Mouse (Mus musculus) hematopoietic stem cell, adult 5-6 weeks (primary cell): ENCODE results near the gene Utp3. TPM values are rescaled to one million over a fixed set of nuclear protein-coding genes. Genes with fewer than 3 reads are reported as not detected.

Experiments
- ATAC-seq, 2 experiments: fragments of 125-278 bp in 1 of 2; replicated peaks in 1 of 2; 2 replicates each; pipeline ENCODE4 v1.8.0; 2016 to 2017; ENCODE audit warnings: inconsistent platforms in 2 of 2, mild to moderate bottlenecking in 2 of 2, moderate number of reproducible peaks in 2 of 2, low read depth in 1 of 2, moderate TSS enrichment in 1 of 2; ENCODE audit not compliant: low FRiP score in 2 of 2, poor library complexity in 2 of 2, severe bottlenecking in 2 of 2, insufficient read depth in 1 of 2, low TSS enrichment in 1 of 2
- total RNA-seq: library from RNA; stranded (forward); fragments of 172-1452, 232-1000 nt; gene quantifications from 2 replicates; pipeline ENCODE4 v1.2.3, GENCODE M21; 2017

The Utp3 gene
- total RNA-seq, 1 experiment from 2014 or later, result 80.9 TPM

GRCm38 (mm10) chr5:88595537-88596455 lies 41.5 kb downstream of the Utp3 start:
- no peak for ATAC-seq

GRCm38 (mm10) chr5:88598961-88599360 lies 44.7 kb downstream of the Utp3 start:
- no peak for ATAC-seq

- no peak for ATAC-seq
These were observed 47.8 kb downstream of the Utp3 start for GRCm38 (mm10) chr5:88602030-88602429.

- ATAC-seq, result no peak
These were observed 48.5 kb downstream of the Utp3 start for GRCm38 (mm10) chr5:88602713-88603112.

- no peak for ATAC-seq
These were observed 49.8 kb downstream of the Utp3 start for GRCm38 (mm10) chr5:88604046-88604445.

- no peak for ATAC-seq
These were observed 50.5 kb downstream of the Utp3 start for GRCm38 (mm10) chr5:88604641-88605358.

Other genes with a start within 250 kb of the Utp3 start
- gene Prol1, start 237.2 kb upstream of the Utp3 start, total RNA-seq, result not detected in 2 replicates
- gene Amtn, start 178.4 kb upstream of the Utp3 start, total RNA-seq, result not detected in 2 replicates
- not detected in 2 replicates for gene Ambn, start 98.5 kb upstream of the Utp3 start, total RNA-seq
- not detected in 2 replicates for gene Enam, start 66.5 kb upstream of the Utp3 start, total RNA-seq
- 33.5 and 57.6 TPM in 2 replicates for gene Jchain, start 26.6 kb upstream of the Utp3 start, total RNA-seq
- gene Rufy3, start 10.6 kb downstream of the Utp3 start, total RNA-seq, result 18.1 and 19.5 TPM in 2 replicates
- 80.8 and 112 TPM in 2 replicates for gene Grsf1, start 121.7 kb downstream of the Utp3 start, total RNA-seq
- gene Mob1b, start 166.4 kb downstream of the Utp3 start, total RNA-seq, result 12.6 and 19.9 TPM in 2 replicates
- gene Dck, start 210.5 kb downstream of the Utp3 start, total RNA-seq, result 30.8 and 45.9 TPM in 2 replicates